Mouse (Mus musculus): ENCODE measurements around the gene Cadm1. TPM values are rescaled to one million over a fixed set of nuclear protein-coding genes. Genes with fewer than 3 reads are reported as not detected.

Cadm1 gene
- polyA plus RNA-seq, 1 experiment from 2014 or later = 84.9 TPM

- Histone ChIP-seq H3K4me1 (ENCODE audit: insufficient read depth, low read depth, low read length) (peaks cover 5% of the 10 kb centered on the region; the same call in 1 of the 2 replicates), H3K36me3 (ENCODE audit: insufficient read depth, low read length) (no peaks in the 10 kb centered on the region), H3K9me3 (ENCODE audit: low read length) (no peaks in the 10 kb centered on the region), H3K27me3 (replicated peaks; ENCODE audit: insufficient read depth, low read length) (no peaks in the 10 kb centered on the region), H3K4me3 (ENCODE audit: low read depth, low read length) (no peak overlapping the region), H3K4me2 (replicated peaks; ENCODE audit: low read depth, low read length) (no peak overlapping the region), H3K9ac (replicated peaks; ENCODE audit: low read depth) (no peak overlapping the region), H3K27ac (ENCODE audit: low read length) (no peak overlapping the region)
- 65% methylated on average over 8 of the region's 8 CpGs for WGBS
- TF ChIP-seq CTCF (IDR thresholded peaks at IDR 0.05) (no peak), EP300 (IDR thresholded peaks at IDR 0.05) (no peak)
- ATAC-seq (no peak), DNase-seq (ENCODE audit: low spot score) (no peak)
Observed at GRCm38 (mm10) chr9:47619501-47620029, 89.6 kb downstream of the Cadm1 start.

GRCm38 (mm10) chr9:47623447-47624445 lies 93.8 kb downstream of the Cadm1 start:
- H3K9ac ChIP-seq (replicated peaks; ENCODE audit: low read depth) = no peak overlapping the region
- no peaks in the 10 kb centered on the region for H3K27me3 ChIP-seq (replicated peaks; ENCODE audit: insufficient read depth, low read length)
- no peak overlapping the region; the same call in 1 of the 2 replicates for H3K4me2 ChIP-seq (replicated peaks; ENCODE audit: low read depth, low read length)
- peak; percentile 38 for DNase-seq (ENCODE audit: low spot score)
- no peak overlapping the region for H3K27ac ChIP-seq (ENCODE audit: low read length)
- whole genome bisulfite sequencing = 23% methylated on average over 12 of the region's 12 CpGs
- TF ChIP-seq CTCF (IDR thresholded peaks at IDR 0.05) (no peak), EP300 (IDR thresholded peaks at IDR 0.05) (no peak)
- H3K9me3 ChIP-seq (ENCODE audit: low read length) = no peaks in the 10 kb centered on the region
- no peaks in the 10 kb centered on the region for H3K36me3 ChIP-seq (ENCODE audit: insufficient read depth, low read length)
- ATAC-seq = peak; percentile 19; the same call in 1 of the 2 replicates
- H3K4me3 ChIP-seq (ENCODE audit: low read depth, low read length) = no peak overlapping the region
- peaks cover 5% of the 10 kb centered on the region; the same call in 1 of the 2 replicates for H3K4me1 ChIP-seq (ENCODE audit: insufficient read depth, low read depth, low read length)

- Histone ChIP-seq H3K9me3 (ENCODE audit: low read length) (no peaks in the 10 kb centered on the region), H3K9ac (replicated peaks; ENCODE audit: low read depth) (no peak overlapping the region), H3K4me3 (ENCODE audit: low read depth, low read length) (no peak overlapping the region), H3K4me1 (ENCODE audit: insufficient read depth, low read depth, low read length) (peaks cover 5% of the 10 kb centered on the region; the same call in 1 of the 2 replicates), H3K36me3 (ENCODE audit: insufficient read depth, low read length) (no peaks in the 10 kb centered on the region), H3K27me3 (replicated peaks; ENCODE audit: insufficient read depth, low read length) (no peaks in the 10 kb centered on the region), H3K4me2 (replicated peaks; ENCODE audit: low read depth, low read length) (no peak overlapping the region; the same call in 1 of the 2 replicates), H3K27ac (ENCODE audit: low read length) (no peak overlapping the region)
- DNase-seq (ENCODE audit: low spot score) = peak; percentile 49
- 57% methylated on average over 17 of the region's 17 CpGs for WGBS
- TF ChIP-seq EP300 (IDR thresholded peaks at IDR 0.05) = no peak
- no peak for TF ChIP-seq CTCF (IDR thresholded peaks at IDR 0.05)
- ATAC-seq = peak; percentile 60
Observed at GRCm38 (mm10) chr9:47624565-47625520, 94.9 kb downstream of the Cadm1 start.

DNA sequence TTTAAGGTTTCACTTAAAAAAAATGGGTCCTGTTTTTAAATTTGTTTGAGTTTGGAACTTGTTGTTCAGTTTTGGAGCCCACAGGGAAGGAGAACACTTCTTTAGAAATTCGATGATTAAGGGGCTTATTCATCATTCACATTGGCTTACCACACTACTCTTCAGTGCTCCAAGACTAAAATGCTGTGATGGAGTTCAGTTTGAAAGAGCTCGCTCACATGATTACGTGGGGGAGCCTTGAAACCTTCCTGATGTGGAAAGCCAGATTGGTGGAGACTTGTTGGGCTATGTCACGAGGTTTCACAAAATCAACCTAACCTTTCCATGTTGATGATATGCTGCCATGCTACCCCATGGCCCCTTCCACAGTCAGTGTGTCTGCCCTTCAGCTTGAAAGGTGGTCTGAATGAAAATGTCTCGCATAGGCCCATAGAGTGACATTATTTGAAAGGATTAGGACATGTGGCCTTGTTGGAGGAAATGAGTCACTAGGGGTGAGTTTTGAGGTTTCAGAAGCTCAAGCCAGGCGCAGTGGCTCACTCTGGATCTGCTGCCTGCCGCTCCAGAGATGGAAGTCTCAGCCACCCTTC lies 95.7 kb downstream of the Cadm1 start:
- ATAC-seq = no peak
- WGBS = 75% methylated on average over 7 of the region's 7 CpGs
- no peaks in the 10 kb centered on the region for H3K27me3 ChIP-seq (replicated peaks; ENCODE audit: insufficient read depth, low read length)
- H3K4me1 ChIP-seq (ENCODE audit: insufficient read depth, low read depth, low read length) = peaks cover 5% of the 10 kb centered on the region; the same call in 1 of the 2 replicates
- peak; percentile 37 for DNase-seq (ENCODE audit: low spot score)
- no peak for TF ChIP-seq EP300 (IDR thresholded peaks at IDR 0.05)
- TF ChIP-seq CTCF (IDR thresholded peaks at IDR 0.05) = no peak
- no peak overlapping the region for H3K9ac ChIP-seq (replicated peaks; ENCODE audit: low read depth)
- H3K4me2 ChIP-seq (replicated peaks; ENCODE audit: low read depth, low read length) = no peak overlapping the region
- no peaks in the 10 kb centered on the region for H3K9me3 ChIP-seq (ENCODE audit: low read length)
- H3K36me3 ChIP-seq (ENCODE audit: insufficient read depth, low read length) = no peaks in the 10 kb centered on the region
- no peak overlapping the region for H3K4me3 ChIP-seq (ENCODE audit: low read depth, low read length)
- no peak overlapping the region for H3K27ac ChIP-seq (ENCODE audit: low read length)

GRCm38 (mm10) chr9:47627966-47628365 lies 98.0 kb downstream of the Cadm1 start:
- Histone ChIP-seq H3K9me3 (ENCODE audit: low read length) (no peaks in the 10 kb centered on the region), H3K4me1 (ENCODE audit: insufficient read depth, low read depth, low read length) (peaks cover 5% of the 10 kb centered on the region; the same call in 1 of the 2 replicates), H3K27me3 (replicated peaks; ENCODE audit: insufficient read depth, low read length) (no peaks in the 10 kb centered on the region), H3K4me3 (ENCODE audit: low read depth, low read length) (no peak overlapping the region), H3K9ac (replicated peaks; ENCODE audit: low read depth) (no peak overlapping the region), H3K4me2 (replicated peaks; ENCODE audit: low read depth, low read length) (no peak overlapping the region), H3K27ac (ENCODE audit: low read length) (no peak overlapping the region), H3K36me3 (ENCODE audit: insufficient read depth, low read length) (no peaks in the 10 kb centered on the region)
- DNase-seq (ENCODE audit: low spot score) (peak; percentile 60), ATAC-seq (peak; percentile 46; the same call in 1 of the 2 replicates)
- TF ChIP-seq CTCF (IDR thresholded peaks at IDR 0.05) = no peak
- TF ChIP-seq EP300 (IDR thresholded peaks at IDR 0.05) = no peak
- WGBS = 71% methylated on average over 2 of the region's 2 CpGs
